Mouse (Mus musculus) embryonic facial prominence, embryonic 11.5 days (tissue): Measurements from ENCODE around the gene Tmem115. TPM values are rescaled to one million over a fixed set of nuclear protein-coding genes. Genes with fewer than 3 reads are reported as not detected.

ENCODE experiments used
- ATAC-seq: fragments of 200-750 bp; cut with Nextera tagmentation; replicated peaks from 2 replicates; pipeline ENCODE4 v1.8.0; 2017; ENCODE audit warnings: low read depth; ENCODE audit not compliant: insufficient number of reproducible peaks, low FRiP score, low TSS enrichment
- DNase-seq: peaks from one replicate; pipeline ENCODE4 v3.0.0-alpha.2; 2015; ENCODE audit warnings: low spot score
- H3K27ac ChIP-seq: fragments of 300-500 bp; sonication (generic); replicated peaks from 2 replicates; pipeline ENCODE4 v1.5.1; 2014; ENCODE audit warnings: mild to moderate bottlenecking, low read depth, low read length, control low read depth
- H3K27me3 ChIP-seq: fragments of 300-500 bp; sonication (generic); 2 replicates; pipeline ENCODE4 v1.6.1; 2014; ENCODE audit warnings: mild to moderate bottlenecking, low read length, moderate library complexity, mixed read lengths; ENCODE audit not compliant: control insufficient read depth, insufficient read depth
- H3K36me3 ChIP-seq: fragments of 300-500 bp; sonication (generic); replicated peaks from 2 replicates; pipeline ENCODE4 v1.6.1; 2014; ENCODE audit warnings: low read depth, mild to moderate bottlenecking, low read length, moderate library complexity, mixed read lengths; ENCODE audit not compliant: control insufficient read depth, insufficient read depth
- H3K4me1 ChIP-seq: fragments of 300-500 bp; sonication (generic); 2 replicates; pipeline ENCODE4 v1.6.1; 2014; ENCODE audit warnings: low read length, mixed read lengths; ENCODE audit not compliant: control insufficient read depth, insufficient read depth
- H3K4me2 ChIP-seq: fragments of 300-500 bp; sonication (generic); 2 replicates; pipeline ENCODE4 v1.6.1; 2014; ENCODE audit warnings: low read depth, mild to moderate bottlenecking, control low read depth, low read length, moderate library complexity
- H3K4me3 ChIP-seq: fragments of 300-500 bp; sonication (generic); 2 replicates; pipeline ENCODE4 v1.5.1; 2014; ENCODE audit warnings: low read depth, low read length, control low read depth
- H3K9ac ChIP-seq: fragments of 300-500 bp; sonication (generic); replicated peaks from 2 replicates; pipeline ENCODE4 v1.6.1; 2014; ENCODE audit warnings: mild to moderate bottlenecking, control low read depth, low read length
- H3K9me3 ChIP-seq: fragments of 300-500 bp; sonication (generic); replicated peaks from 2 replicates; pipeline ENCODE4 v1.6.1; 2016; ENCODE audit warnings: mild to moderate bottlenecking, low read length, inconsistent platforms, mixed read lengths; ENCODE audit not compliant: control insufficient read depth
- WGBS: fragments of 180-500 bp; shearing (Covaris S2); extraction: QIAGEN DNeasy Blood & Tissue Kit; methylation state at CpG from one replicate; pipeline ENCODE4 v1.1.7; 2014; 5-methylcytosine and 5-hydroxymethylcytosine counted together
- polyA plus RNA-seq: library from polyadenylated mRNA; unstranded; fragments of >200 nt; fragmentation: Nextera tagmentation; extraction: Ambion mirVana; gene quantifications from 2 replicates; pipeline ENCODE4 v1.2.1, GENCODE M21; 2014

Gene Tmem115
- polyA plus RNA-seq, 1 experiment from 2014 or later: 43.3 TPM

GRCm38 (mm10) chr9:107551890-107552355 lies 18.2 kb downstream of the Tmem115 start:
- Histone ChIP-seq H3K4me1 (no peaks in the 10 kb centered on the region; the same call in none of the 2 replicates), H3K27ac (no peak overlapping the region)

GRCm38 (mm10) chr9:107552690-107553393 lies 19.1 kb downstream of the Tmem115 start:
- Histone ChIP-seq H3K9ac (no peak overlapping the region; the same call in 1 of the 2 replicates), H3K27me3 (peaks cover 5% of the 10 kb centered on the region; the same call in 1 of the 2 replicates), H3K36me3 (no peaks in the 10 kb centered on the region; the same call in 1 of the 2 replicates), H3K9me3 (no peaks in the 10 kb centered on the region), H3K27ac (no peak overlapping the region), H3K4me3 (no peak overlapping the region), H3K4me2 (peak overlapping the region; percentile 5; the same call in 1 of the 2 replicates), H3K4me1 (no peaks in the 10 kb centered on the region; the same call in none of the 2 replicates)
- DNase-seq (no peak), ATAC-seq (no peak)
- 76% methylated on average over 5 of the region's 5 CpGs for WGBS

More at GRCm38 (mm10) chr9:107551890-107552355, 18.2 kb downstream of the Tmem115 start:
- Histone ChIP-seq H3K27me3 (peaks cover 5% of the 10 kb centered on the region; the same call in 1 of the 2 replicates), H3K4me3 (peak overlapping the region; percentile 50), H3K36me3 (no peaks in the 10 kb centered on the region; the same call in 1 of the 2 replicates), H3K4me2 (peak overlapping the region; percentile 92), H3K9me3 (no peaks in the 10 kb centered on the region), H3K9ac (peak overlapping the region; percentile 82)
- 8% methylated on average over 8 of the region's 8 CpGs for WGBS
- peak; percentile 38 for DNase-seq
- no peak for ATAC-seq

- ATAC-seq (peak; percentile 42), DNase-seq (no peak)
- peaks cover 3% of the 10 kb centered on the region for H3K36me3 ChIP-seq
- 8% methylated on average over 37 of the region's 37 CpGs for WGBS
- H3K4me1 ChIP-seq: no peaks in the 10 kb centered on the region; the same call in none of the 2 replicates
- H3K9ac ChIP-seq: peak overlapping the region; percentile 69
- H3K27me3 ChIP-seq: peaks cover 5% of the 10 kb centered on the region; the same call in 1 of the 2 replicates
- H3K27ac ChIP-seq: peak overlapping the region; percentile 28; the same call in 1 of the 2 replicates
- peak overlapping the region; percentile 91 for H3K4me2 ChIP-seq
- H3K4me3 ChIP-seq: peak overlapping the region; percentile 74
- no peaks in the 10 kb centered on the region for H3K9me3 ChIP-seq
These were observed 20.0 kb downstream of the Tmem115 start for GRCm38 (mm10) chr9:107553541-107554318.

- peak overlapping the region; percentile 74 for H3K4me3 ChIP-seq
- no peaks in the 10 kb centered on the region; the same call in none of the 2 replicates for H3K4me1 ChIP-seq
- peak; percentile 88 for ATAC-seq
- peak; percentile 99 for DNase-seq
- peaks cover 6% of the 10 kb centered on the region for H3K36me3 ChIP-seq
- H3K4me2 ChIP-seq: peak overlapping the region; percentile 91
- H3K27ac ChIP-seq: peak overlapping the region; percentile 89
- peaks cover 5% of the 10 kb centered on the region; the same call in 1 of the 2 replicates for H3K27me3 ChIP-seq
- H3K9me3 ChIP-seq: no peaks in the 10 kb centered on the region
- under 1% methylated on average over 53 of the region's 53 CpGs for WGBS
- H3K9ac ChIP-seq: peak overlapping the region; percentile 84
These were observed 20.6 kb downstream of the Tmem115 start for GRCm38 (mm10) chr9:107554319-107554825.

GRCm38 (mm10) chr9:107555031-107555457 lies 21.3 kb downstream of the Tmem115 start:
- Histone ChIP-seq H3K9me3 (no peaks in the 10 kb centered on the region), H3K4me2 (peak overlapping the region; percentile 91), H3K4me3 (peak overlapping the region; percentile 74), H3K9ac (peak overlapping the region; percentile 84), H3K4me1 (no peaks in the 10 kb centered on the region; the same call in none of the 2 replicates), H3K27ac (peak overlapping the region; percentile 89), H3K27me3 (peaks cover 5% of the 10 kb centered on the region; the same call in 1 of the 2 replicates), H3K36me3 (peaks cover 6% of the 10 kb centered on the region)
- under 1% methylated on average over 23 of the region's 23 CpGs for WGBS
- DNase-seq: peak; percentile 60
- ATAC-seq: peak; percentile 36

- DNase-seq: no peak
- Histone ChIP-seq H3K4me1 (no peaks in the 10 kb centered on the region; the same call in none of the 2 replicates), H3K27me3 (peaks cover 3% of the 10 kb centered on the region; the same call in 1 of the 2 replicates), H3K36me3 (peaks cover 6% of the 10 kb centered on the region), H3K27ac (no peak overlapping the region), H3K4me2 (peak overlapping the region; percentile 91), H3K9me3 (no peaks in the 10 kb centered on the region), H3K9ac (peak overlapping the region; percentile 84), H3K4me3 (peak overlapping the region; percentile 74)
- no peak for ATAC-seq
- 35% methylated on average over 2 of the region's 2 CpGs for WGBS
These were observed 22.0 kb downstream of the Tmem115 start for GRCm38 (mm10) chr9:107555701-107556100.

GRCm38 (mm10) chr9:107556346-107556745 lies 22.6 kb downstream of the Tmem115 start:
- no peaks in the 10 kb centered on the region; the same call in none of the 2 replicates for H3K4me1 ChIP-seq
- ATAC-seq (no peak), DNase-seq (no peak)
- no peak overlapping the region for H3K27ac ChIP-seq
- WGBS: 73% methylated on average over 3 of the region's 3 CpGs
- no peak overlapping the region for H3K9ac ChIP-seq
- H3K4me3 ChIP-seq: no peak overlapping the region; the same call in 1 of the 2 replicates
- no peaks in the 10 kb centered on the region for H3K9me3 ChIP-seq
- H3K4me2 ChIP-seq: peak overlapping the region; percentile 91
- H3K36me3 ChIP-seq: peaks cover 8% of the 10 kb centered on the region
- H3K27me3 ChIP-seq: no peaks in the 10 kb centered on the region; the same call in 1 of the 2 replicates
